ENCODE assay signal across 8 mouse cellular contexts in genomic region chr3:95972251-95972872, GRCm38 (mm10). TPM values are rescaled to one million over a fixed set of nuclear protein-coding genes. Genes with fewer than 3 reads are reported as not detected.
DNase-seq lines count a peak whose midpoint lies in the region; ATAC-seq lines count a peak whose summit lies in the region.

No protein-coding gene starts in this region.

- no peaks in the 10 kb centered on the region for H3K9me3 ChIP-seq in lung, embryonic 16.5 days (ENCODE audit: control insufficient read depth, low read length)
- no peaks in the 10 kb centered on the region for H3K9me3 ChIP-seq in forebrain, embryonic 10.5 days
- no peaks in the 10 kb centered on the region for H3K9me3 ChIP-seq in limb, embryonic 12.5 days
- H3K9me3 ChIP-seq in neural tube, embryonic 15.5 days (replicated peaks) = no peaks in the 10 kb centered on the region

- H3K9ac ChIP-seq in lung, embryonic 16.5 days (ENCODE audit: low read length) = peak overlapping the region; percentile 49
- H3K9ac ChIP-seq in limb, embryonic 12.5 days (replicated peaks) = peak overlapping the region; percentile 63; the same call in 1 of the 2 replicates
- peak overlapping the region; percentile 47 for H3K9ac ChIP-seq in neural tube, embryonic 15.5 days (replicated peaks)

- 76% methylated on average over 12 of the region's 12 CpGs for WGBS in lung, embryonic 16.5 days
- 65% methylated on average over 12 of the region's 12 CpGs for WGBS in forebrain, embryonic 10.5 days
- WGBS in limb, embryonic 12.5 days = 72% methylated on average over 12 of the region's 12 CpGs
- 71% methylated on average over 12 of the region's 12 CpGs for WGBS in neural tube, embryonic 15.5 days

- DNase-seq in lung, postnatal 10 days = no peak
- DNase-seq in forebrain, embryonic 10.5 days (ENCODE audit: extremely low spot score, low spot score) = no peak
- no peak for DNase-seq in right cerebral cortex, adult 2 months (ENCODE audit: low spot score in 2 of 2)
- no peak for DNase-seq in right cerebral cortex, postnatal 14 days
- DNase-seq in layer of hippocampus, postnatal 25 days (ENCODE audit: extremely low spot score in 1 of 2, low spot score in 1 of 2) = no peak

- no peak for ATAC-seq in lung, embryonic 16.5 days (ENCODE audit: low read depth)
- ATAC-seq in limb, embryonic 12.5 days (ENCODE audit: insufficient number of reproducible peaks, insufficient read depth, low FRiP score, low TSS enrichment, low read depth) = no peak
- ATAC-seq in neural tube, embryonic 15.5 days (ENCODE audit: low FRiP score) = no peak

- no peaks in the 10 kb centered on the region; the same call in 1 of the 2 replicates for H3K27me3 ChIP-seq in lung, embryonic 16.5 days (ENCODE audit: control insufficient read depth, insufficient read depth, low read depth, low read length)
- peaks cover 35% of the 10 kb centered on the region for H3K27me3 ChIP-seq in forebrain, embryonic 10.5 days (ENCODE audit: poor library complexity, severe bottlenecking)
- peaks cover 8% of the 10 kb centered on the region; the same call in 1 of the 2 replicates for H3K27me3 ChIP-seq in limb, embryonic 12.5 days
- no peaks in the 10 kb centered on the region for H3K27me3 ChIP-seq in neural tube, embryonic 15.5 days (replicated peaks)

- peak overlapping the region; percentile 60 for H3K4me2 ChIP-seq in lung, embryonic 16.5 days (ENCODE audit: low read depth, low read length)
- peak overlapping the region; percentile 65 for H3K4me2 ChIP-seq in limb, embryonic 12.5 days
- peak overlapping the region; percentile 63 for H3K4me2 ChIP-seq in neural tube, embryonic 15.5 days

- H3K4me3 ChIP-seq in lung, embryonic 16.5 days (ENCODE audit: low read length) = peak overlapping the region; percentile 26
- H3K4me3 ChIP-seq in forebrain, embryonic 10.5 days = peak overlapping the region; percentile 44
- H3K4me3 ChIP-seq in limb, embryonic 12.5 days (replicated peaks) = peak overlapping the region; percentile 36
- peak overlapping the region; percentile 33 for H3K4me3 ChIP-seq in neural tube, embryonic 15.5 days (replicated peaks)

- H3K4me1 ChIP-seq in lung, embryonic 16.5 days (replicated peaks; ENCODE audit: control insufficient read depth, insufficient read depth, low read length) = 0 out of 2 replicates have a peak, but pooled peaks cover 4% of the 10 kb centered on the region
- peaks cover 27% of the 10 kb centered on the region for H3K4me1 ChIP-seq in forebrain, embryonic 10.5 days
- peaks cover 8% of the 10 kb centered on the region for H3K4me1 ChIP-seq in limb, embryonic 12.5 days (replicated peaks)
- peaks cover 10% of the 10 kb centered on the region for H3K4me1 ChIP-seq in neural tube, embryonic 15.5 days

- no peak overlapping the region for H3K27ac ChIP-seq in lung, embryonic 16.5 days (ENCODE audit: low read length)
- H3K27ac ChIP-seq in forebrain, embryonic 10.5 days = peak overlapping the region; percentile 82
- H3K27ac ChIP-seq in limb, embryonic 12.5 days = peak overlapping the region; percentile 78; the same call in 1 of the 2 replicates
- peak overlapping the region; percentile 66 for H3K27ac ChIP-seq in neural tube, embryonic 15.5 days (replicated peaks)

- H3K36me3 ChIP-seq in lung, embryonic 16.5 days (ENCODE audit: control insufficient read depth, insufficient read depth, low read length) = no peaks in the 10 kb centered on the region
- no peaks in the 10 kb centered on the region for H3K36me3 ChIP-seq in forebrain, embryonic 10.5 days (replicated peaks)
- no peaks in the 10 kb centered on the region for H3K36me3 ChIP-seq in limb, embryonic 12.5 days
- H3K36me3 ChIP-seq in neural tube, embryonic 15.5 days = no peaks in the 10 kb centered on the region

RNA-seq across cellular contexts. Expression of gene Plekho1, which starts 23.4 kb away (rescaled TPM):
- polyA plus RNA-seq in lung, embryonic 16.5 days (2015; fragmentation: Nextera tagmentation; extraction: Ambion mirVana) = 24.0 and 25.3 TPM in 2 replicates
- polyA plus RNA-seq in forebrain, embryonic 10.5 days (2016; fragmentation: Nextera tagmentation; extraction: Ambion mirVana) = 66.0 and 69.1 TPM in 2 replicates
- polyA plus RNA-seq in limb, embryonic 12.5 days (2016; fragmentation: Nextera tagmentation; extraction: Ambion mirVana) = 79.8 and 91.8 TPM in 2 replicates
- polyA plus RNA-seq in neural tube, embryonic 15.5 days (2015; fragmentation: Nextera tagmentation; extraction: Ambion mirVana) = 46.7 and 48.6 TPM in 2 replicates
- total RNA-seq in layer of hippocampus, postnatal 25 days (2021) = 10 to 100 TPM; 37.0 to 41.3 TPM

RNA-seq across cellular contexts. Expression of gene Anp32e, which starts 43.3 kb away (rescaled TPM):
- polyA plus RNA-seq in lung, embryonic 16.5 days (2015; fragmentation: Nextera tagmentation; extraction: Ambion mirVana) = 193 and 230 TPM in 2 replicates
- 421 and 423 TPM in 2 replicates for polyA plus RNA-seq in forebrain, embryonic 10.5 days (2016; fragmentation: Nextera tagmentation; extraction: Ambion mirVana)
- 304 and 327 TPM in 2 replicates for polyA plus RNA-seq in limb, embryonic 12.5 days (2016; fragmentation: Nextera tagmentation; extraction: Ambion mirVana)
- 99.6 and 157 TPM in 2 replicates for polyA plus RNA-seq in neural tube, embryonic 15.5 days (2015; fragmentation: Nextera tagmentation; extraction: Ambion mirVana)
- total RNA-seq in layer of hippocampus, postnatal 25 days (2021) = 10 to 100 TPM; 73.8 to 73.9 TPM
